Mouse (Mus musculus) kidney, adult 2 months (tissue): ENCODE measurements at regions not wholly inside any gene's neighbourhood (a gene's known extent, or its start where the extent isn't known, plus 50 kb on each side); places are given as distances from the start of the nearest gene placed in this dataset.

ENCODE experiments used
- DNase-seq: peaks from one replicate; pipeline ENCODE4 v3.0.0; 2021
- H3K27ac ChIP-seq: fragments of 200-500 bp; 2 replicates; pipeline ENCODE4 v1.5.1; 2012; ENCODE audit warnings: low read depth, low read length, control low read depth, inconsistent platforms; ENCODE audit not compliant: insufficient read depth
- H3K27me3 ChIP-seq: fragments of 200-500 bp; replicated peaks from 2 replicates; pipeline ENCODE4 v1.6.1; 2012; ENCODE audit warnings: mild to moderate bottlenecking, moderate library complexity, low read length, inconsistent platforms; ENCODE audit not compliant: control insufficient read depth, insufficient read depth
- H3K36me3 ChIP-seq: fragments of 200-500 bp; 2 replicates; pipeline ENCODE4 v1.6.1; 2012; ENCODE audit warnings: mild to moderate bottlenecking, moderate library complexity, low read length, inconsistent platforms; ENCODE audit not compliant: control insufficient read depth, insufficient read depth
- H3K4me1 ChIP-seq: fragments of 200-500 bp; 2 replicates; pipeline ENCODE4 v1.6.1; 2011; ENCODE audit warnings: low read length; ENCODE audit not compliant: control insufficient read depth, insufficient read depth
- H3K4me3 ChIP-seq: fragments of 200-500 bp; 2 replicates; pipeline ENCODE4 v1.5.1; 2011; ENCODE audit warnings: mild to moderate bottlenecking, low read depth, low read length, control low read depth; ENCODE audit not compliant: insufficient read depth
- CTCF ChIP-seq: fragments of 200-500 bp; conservative IDR thresholded peaks from 2 replicates; pipeline ENCODE4 v1.5.1; 2011; ENCODE audit warnings: low read depth, mild to moderate bottlenecking, control low read depth, low read length, moderate library complexity, mixed read lengths; ENCODE audit not compliant: insufficient read depth, insufficient read length
- POLR2A ChIP-seq: fragments of 200-500 bp; IDR thresholded peaks from one replicate; pipeline ENCODE4 v1.6.1; 2011; ENCODE audit warnings: low read depth, low read length, control low read depth
- WGBS: fragments of 180-500 bp; shearing (Covaris S2); methylation state at CpG from one replicate; pipeline ENCODE4 v1.1.7; 2018; 5-methylcytosine and 5-hydroxymethylcytosine counted together

DNA sequence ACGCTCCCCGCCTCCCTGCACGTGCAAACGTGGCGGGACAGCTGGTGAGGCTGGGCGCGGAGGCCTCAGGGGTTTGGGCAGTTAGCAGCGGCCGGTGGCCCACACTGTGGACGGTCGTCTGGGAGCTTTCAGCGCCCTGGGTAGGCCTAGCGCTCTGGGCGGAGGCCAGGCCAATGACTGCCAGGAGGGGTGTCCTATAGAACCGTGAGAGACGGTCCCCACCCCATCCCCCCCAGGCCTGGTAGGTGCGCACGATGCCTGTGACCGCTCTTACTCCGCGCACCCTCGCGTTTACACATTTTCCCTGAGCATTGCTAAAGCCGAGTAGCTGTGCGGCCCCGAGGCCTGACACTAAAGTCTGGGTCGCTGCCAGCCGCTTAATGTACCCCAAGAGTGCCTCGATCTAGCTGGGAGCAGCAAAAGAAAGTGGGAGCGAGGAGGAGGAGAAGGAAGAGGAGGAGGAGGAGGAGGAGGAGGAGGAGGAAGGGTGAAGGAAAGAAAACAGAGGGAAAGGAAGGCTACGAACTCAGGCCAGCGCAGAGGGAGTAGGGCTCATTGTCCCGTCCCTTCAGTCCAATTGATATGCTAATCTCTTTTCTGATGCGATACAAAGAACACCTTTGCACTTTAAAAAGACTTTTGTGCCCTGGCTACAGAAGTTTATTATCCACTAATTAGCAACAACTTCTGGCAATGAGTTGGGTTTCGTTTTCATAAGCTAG lies 161.3 kb upstream of the Cypt12 start:
- Histone ChIP-seq H3K4me1 (no peaks in the 10 kb centered on the region; the same call in 1 of the 2 replicates), H3K27ac (no peak overlapping the region), H3K36me3 (no peaks in the 10 kb centered on the region), H3K4me3 (no peak overlapping the region), H3K27me3 (peaks cover 2% of the 10 kb centered on the region; the same call in 1 of the 2 replicates)
- DNase-seq = no peak
- TF ChIP-seq POLR2A (no peak), CTCF (no peak)
- WGBS = 3% methylated on average over 34 of the region's 35 CpGs

DNA sequence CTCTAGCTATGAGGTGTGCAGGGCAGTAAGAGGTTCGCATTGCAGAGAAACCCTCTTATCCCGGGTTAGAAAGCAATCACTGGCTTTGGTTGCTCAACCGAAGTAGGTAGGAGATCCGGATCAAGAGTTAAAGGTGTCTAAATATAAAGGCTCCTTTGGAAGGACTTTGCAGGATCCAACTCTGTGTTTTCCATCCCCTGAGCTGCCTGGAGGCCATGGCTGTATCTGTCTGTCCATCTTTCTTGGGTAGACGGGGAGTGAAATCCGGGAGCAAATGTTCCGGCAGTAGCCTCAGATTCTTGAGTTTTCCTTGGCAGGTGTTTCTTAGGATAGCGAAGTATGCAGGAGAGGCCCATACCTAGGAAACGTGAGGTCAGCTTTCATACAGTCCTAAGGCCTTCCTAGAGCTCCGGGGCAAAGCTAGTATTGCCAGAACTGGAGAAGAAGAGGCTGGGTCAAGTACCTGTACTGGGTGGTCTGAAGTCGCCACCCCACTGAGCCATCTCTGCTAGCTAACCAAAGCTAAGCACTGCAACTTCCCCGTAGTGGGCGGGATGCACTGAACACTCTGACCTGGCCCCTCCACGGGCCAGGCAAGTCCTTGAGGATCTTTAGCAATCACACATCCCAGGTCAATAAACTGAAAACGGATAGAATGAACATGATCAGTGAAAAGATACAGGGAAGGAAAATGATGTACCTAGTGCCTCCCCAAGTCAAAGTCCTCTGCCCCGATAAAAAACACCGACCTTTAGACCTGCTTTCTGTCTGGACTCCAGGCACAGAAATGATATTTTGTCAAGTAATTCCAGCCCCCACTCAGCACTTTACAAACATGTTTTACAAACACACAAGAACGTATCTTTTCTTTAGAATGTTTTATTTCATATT lies 160.5 kb upstream of the Cypt12 start:
- 8% methylated on average over 18 of the region's 18 CpGs for WGBS
- H3K27me3 ChIP-seq = peaks cover 2% of the 10 kb centered on the region; the same call in 1 of the 2 replicates
- H3K4me1 ChIP-seq = no peaks in the 10 kb centered on the region; the same call in 1 of the 2 replicates
- peak; percentile 33 for DNase-seq
- H3K36me3 ChIP-seq = no peaks in the 10 kb centered on the region
- H3K4me3 ChIP-seq = no peak overlapping the region
- TF ChIP-seq CTCF (no peak), POLR2A (no peak)
- H3K27ac ChIP-seq = no peak overlapping the region

DNA sequence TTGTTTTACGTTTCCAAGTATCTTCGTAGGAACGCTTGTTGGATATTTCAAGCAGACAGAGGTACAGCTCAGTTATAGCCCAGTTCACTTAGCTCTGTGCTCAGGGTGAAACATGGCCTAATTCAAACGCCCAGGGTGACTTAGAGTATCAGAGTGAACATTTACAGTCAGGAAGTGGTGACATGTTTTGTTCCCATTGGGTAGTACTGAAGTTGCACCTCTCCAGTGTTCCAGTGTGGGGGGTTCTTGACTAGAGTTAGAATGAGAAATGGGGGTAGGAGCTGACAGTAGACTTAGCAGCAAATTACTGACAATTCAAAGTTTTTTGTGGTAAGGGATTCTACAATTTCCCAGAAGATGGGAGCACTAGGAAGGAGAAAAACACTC lies 159.9 kb upstream of the Cypt12 start:
- TF ChIP-seq CTCF (no peak), POLR2A (no peak)
- DNase-seq = no peak
- no peak overlapping the region for H3K4me3 ChIP-seq
- no peaks in the 10 kb centered on the region for H3K36me3 ChIP-seq
- H3K27me3 ChIP-seq = peaks cover 2% of the 10 kb centered on the region; the same call in 1 of the 2 replicates
- H3K4me1 ChIP-seq = no peaks in the 10 kb centered on the region; the same call in 1 of the 2 replicates
- WGBS = 23% methylated on average over 4 of the region's 4 CpGs
- H3K27ac ChIP-seq = no peak overlapping the region

DNA sequence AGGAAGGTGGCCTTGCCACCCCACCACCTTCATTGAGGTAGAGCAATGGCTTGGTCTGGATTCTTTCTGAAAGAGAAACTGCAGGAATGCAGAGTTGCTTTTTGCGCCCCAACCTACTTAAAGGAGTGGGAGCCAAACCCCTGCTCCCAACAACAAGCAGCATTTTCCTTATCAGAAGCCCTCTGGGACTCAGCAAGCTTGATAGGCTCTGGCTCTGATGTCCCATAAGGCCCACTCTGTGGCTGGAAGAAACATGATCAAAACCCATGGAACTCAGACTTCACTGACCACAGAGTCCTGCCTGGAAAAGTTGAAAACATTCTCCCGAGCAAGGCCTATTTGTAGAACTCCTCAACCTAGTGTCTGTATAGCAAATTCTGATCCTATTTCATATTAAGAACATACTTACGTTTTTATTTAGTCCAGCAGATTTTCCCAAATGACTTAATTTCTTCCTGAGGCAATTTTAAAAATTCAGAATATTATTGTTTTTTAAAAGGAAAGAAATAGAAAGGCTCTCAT lies 159.4 kb upstream of the Cypt12 start:
- Histone ChIP-seq H3K36me3 (no peaks in the 10 kb centered on the region), H3K4me3 (no peak overlapping the region), H3K27ac (no peak overlapping the region), H3K4me1 (no peaks in the 10 kb centered on the region; the same call in 1 of the 2 replicates), H3K27me3 (peaks cover 2% of the 10 kb centered on the region; the same call in 1 of the 2 replicates)
- TF ChIP-seq POLR2A = no peak
- no peak for TF ChIP-seq CTCF
- no peak for DNase-seq
- WGBS = 46% methylated on average over 3 of the region's 3 CpGs

DNA sequence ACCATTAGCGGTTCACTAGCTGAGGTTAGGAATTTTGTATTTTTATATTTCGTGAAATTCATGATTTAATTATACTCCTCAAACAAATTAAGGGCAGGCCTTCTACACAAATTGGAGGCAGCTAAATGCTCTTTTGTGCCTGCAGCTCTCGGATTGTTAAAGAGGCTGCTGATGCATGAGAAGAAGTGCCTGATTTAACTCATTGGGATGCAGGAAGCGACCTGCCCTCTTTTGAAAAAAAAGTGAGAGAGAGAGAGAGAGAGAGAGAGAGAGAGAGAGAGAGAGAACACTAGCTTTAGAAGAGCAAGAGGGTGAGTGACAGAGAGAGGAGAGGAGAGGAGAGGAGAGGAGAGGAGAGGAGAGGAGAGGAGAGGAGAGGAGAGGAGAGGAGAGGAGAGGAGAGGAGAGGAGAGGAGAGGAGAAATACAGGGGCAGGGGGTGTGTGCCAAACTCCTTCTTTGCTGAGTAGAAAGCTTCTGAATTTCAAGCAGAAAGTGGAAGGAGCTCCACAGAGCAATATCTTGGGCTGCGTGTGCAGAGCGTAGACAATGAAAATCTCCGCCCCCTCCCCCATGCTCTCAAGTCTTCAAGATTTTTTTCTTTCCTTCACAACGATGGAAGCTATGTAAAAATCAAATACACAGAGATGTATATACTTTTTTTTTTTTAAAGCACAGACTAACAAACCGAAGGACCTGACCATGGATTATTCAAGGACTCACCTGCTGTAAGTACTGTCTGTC lies 158.6 kb upstream of the Cypt12 start:
- Histone ChIP-seq H3K4me1 (no peaks in the 10 kb centered on the region; the same call in 1 of the 2 replicates), H3K27me3 (peaks cover 2% of the 10 kb centered on the region), H3K4me3 (no peak overlapping the region), H3K36me3 (no peaks in the 10 kb centered on the region), H3K27ac (no peak overlapping the region)
- WGBS = 11% methylated on average over 9 of the region's 9 CpGs
- no peak for DNase-seq
- no peak for TF ChIP-seq CTCF
- no peak for TF ChIP-seq POLR2A

DNA sequence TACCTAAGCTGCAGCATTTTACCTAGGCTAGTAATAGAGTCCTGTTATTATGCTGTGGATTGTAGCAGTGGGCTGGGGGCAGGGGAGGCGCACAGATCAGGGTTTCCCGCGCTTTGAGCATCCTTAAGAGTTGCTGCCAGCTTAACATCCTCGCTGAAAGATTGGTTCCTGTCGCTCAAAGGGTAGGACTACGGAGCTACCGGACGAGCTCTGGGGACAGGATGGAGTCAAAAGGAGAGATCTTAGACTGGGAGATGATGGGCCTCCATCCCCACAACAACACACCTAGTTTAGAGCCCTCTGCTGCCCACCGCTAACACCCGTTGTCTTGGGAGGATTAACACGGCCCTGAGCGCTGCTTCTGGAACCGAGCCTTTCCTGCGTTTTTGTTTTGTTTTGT lies 157.9 kb upstream of the Cypt12 start:
- no peak overlapping the region for H3K27ac ChIP-seq
- no peak overlapping the region for H3K4me3 ChIP-seq
- H3K4me1 ChIP-seq = no peaks in the 10 kb centered on the region; the same call in 1 of the 2 replicates
- no peaks in the 10 kb centered on the region for H3K36me3 ChIP-seq
- DNase-seq = no peak
- WGBS = 2% methylated on average over 14 of the region's 14 CpGs
- TF ChIP-seq POLR2A (no peak), CTCF (no peak)
- H3K27me3 ChIP-seq = peaks cover 5% of the 10 kb centered on the region
